Mouse (Mus musculus): ENCODE measurements around the gene Ttc30a1.

GRCm38 (mm10) chr2:75960366-75961330 is 21.1 kb downstream of the Ttc30a1 start:
- TF ChIP-seq CTCF (IDR thresholded peaks at IDR 0.05; ENCODE audit: low read depth) (no peak), EP300 (IDR thresholded peaks at IDR 0.05; ENCODE audit: low read depth) (no peak)

Data from liver, embryonic 14.5 days (tissue).